24 mouse cellular contexts compared by ENCODE assay signal in genomic region chr16:12862561-12862960, GRCm38 (mm10).
DNase-seq lines count a peak whose midpoint lies in the region; ATAC-seq and TF ChIP-seq lines count a peak whose summit lies in the region.
"Had no signal": no experiment of that assay in that cellular context is flagged by ENCODE, and none has a peak within 500 bp of the region (broad histone marks: within the 10 kb centered on the region; RNA-seq: fewer than 3 reads in every experiment).

No protein-coding gene starts in this region.

- peak; percentile 57; the same call in 1 of the 2 replicates for ATAC-seq in lung, embryonic 15.5 days (ENCODE audit: borderline replicate concordance, extremely low read depth, low FRiP score, low TSS enrichment)
- ATAC-seq in lung, embryonic 16.5 days (ENCODE audit: low read depth) = peak; percentile 91
- ATAC-seq: activated CD4-positive, CD25-positive, alpha-beta regulatory T cell, adult 4 months; forebrain, embryonic 14.5 days; forebrain, postnatal 0 days had no signal

- DNase-seq in heart, adult 11 months = peak; percentile 61
- DNase-seq in heart, adult 2 months = no peak
- DNase-seq in lung, postnatal 14 days = no peak
- peak; percentile 18 for DNase-seq in lung, postnatal 25 days (ENCODE audit: low spot score)
- DNase-seq in thymus, postnatal 10 days (ENCODE audit: low spot score in 2 of 2) = no peak
- no peak for DNase-seq in gastrocnemius, adult 8-10 months (ENCODE audit: low spot score in 2 of 2)
- DNase-seq: adrenal gland, adult 8-10 months; adrenal gland, postnatal 25 days; cerebellum, adult 11-12 months; cerebellum, adult 8-10 months; cerebellum, postnatal 10 days; cerebellum, postnatal 36 days; embryo, embryonic 11 days; forebrain, postnatal 0 days; gastrocnemius, adult 2 months; gastrocnemius, postnatal 25 days had no signal

- H3K27me3 ChIP-seq in heart, adult 2 months (ENCODE audit: control insufficient read depth, insufficient read depth, low read length) = no peaks in the 10 kb centered on the region
- no peaks in the 10 kb centered on the region for H3K27me3 ChIP-seq in lung, embryonic 15.5 days
- no peaks in the 10 kb centered on the region for H3K27me3 ChIP-seq in lung, embryonic 16.5 days (ENCODE audit: control insufficient read depth, insufficient read depth, low read depth, low read length)
- H3K27me3 ChIP-seq: hindbrain, embryonic 12.5 days; hindbrain, embryonic 15.5 days had no signal

- no peak overlapping the region for H3K4me2 ChIP-seq in lung, embryonic 15.5 days
- H3K4me2 ChIP-seq in lung, embryonic 16.5 days (ENCODE audit: low read depth, low read length) = no peak overlapping the region
- H3K4me2 ChIP-seq: heart, embryonic 11.5 days; hindbrain, embryonic 12.5 days; hindbrain, embryonic 15.5 days had no signal

- no peak for TF ChIP-seq CTCF in heart, adult 2 months (IDR thresholded peaks at IDR 0.05)

- no peak overlapping the region for H3K27ac ChIP-seq in heart, adult 2 months
- H3K27ac ChIP-seq in lung, embryonic 15.5 days = no peak overlapping the region
- no peak overlapping the region for H3K27ac ChIP-seq in lung, embryonic 16.5 days (ENCODE audit: low read length)
- H3K27ac ChIP-seq: forebrain, embryonic 10.5 days; gastrocnemius, adult 2 months; hindbrain, embryonic 12.5 days; hindbrain, embryonic 15.5 days had no signal

- intact Hi-C loops in heart, adult 2 months (cut with DNase I) = no loop called here

- H3K79me2 ChIP-seq in heart, adult 2 months (replicated peaks; ENCODE audit: control insufficient read depth, insufficient read depth, low read length) = no peaks in the 10 kb centered on the region

- no peak for TF ChIP-seq EP300 in heart, adult 2 months (IDR thresholded peaks at IDR 0.05; ENCODE audit: insufficient read depth, low read depth, low read length)

- 60% methylated on average over 5 of the region's 5 CpGs for WGBS in heart, adult 2 months
- 48% methylated on average over 5 of the region's 5 CpGs for WGBS in lung, embryonic 15.5 days
- 50% methylated on average over 5 of the region's 5 CpGs for WGBS in lung, embryonic 16.5 days

- no peak for TF ChIP-seq POLR2A in heart, adult 2 months (IDR thresholded peaks at IDR 0.05; ENCODE audit: insufficient read depth, low read depth, low read length)

- no peak overlapping the region for H3K9ac ChIP-seq in heart, adult 2 months (ENCODE audit: low read depth, low read length)
- H3K9ac ChIP-seq in lung, embryonic 15.5 days = no peak overlapping the region
- H3K9ac ChIP-seq in lung, embryonic 16.5 days (ENCODE audit: low read length) = no peak overlapping the region
- H3K9ac ChIP-seq: forebrain, postnatal 0 days; hindbrain, embryonic 12.5 days; hindbrain, embryonic 15.5 days had no signal

- no peaks in the 10 kb centered on the region for H3K36me3 ChIP-seq in heart, adult 2 months (ENCODE audit: control insufficient read depth, insufficient read depth, low read length)
- no peaks in the 10 kb centered on the region for H3K36me3 ChIP-seq in lung, embryonic 15.5 days
- no peaks in the 10 kb centered on the region for H3K36me3 ChIP-seq in lung, embryonic 16.5 days (ENCODE audit: control insufficient read depth, insufficient read depth, low read length)
- H3K36me3 ChIP-seq: forebrain, embryonic 10.5 days; hindbrain, embryonic 12.5 days; hindbrain, embryonic 15.5 days had no signal

- no peak overlapping the region for H3K4me3 ChIP-seq in heart, adult 2 months
- H3K4me3 ChIP-seq in lung, embryonic 15.5 days = no peak overlapping the region
- H3K4me3 ChIP-seq in lung, embryonic 16.5 days (ENCODE audit: low read length) = no peak overlapping the region
- H3K4me3 ChIP-seq: forebrain, embryonic 10.5 days; gastrocnemius, adult 2 months; hindbrain, embryonic 12.5 days; hindbrain, embryonic 15.5 days had no signal

- H3K4me1 ChIP-seq in heart, adult 2 months (ENCODE audit: control insufficient read depth, insufficient read depth, low read length) = no peaks in the 10 kb centered on the region
- H3K4me1 ChIP-seq in lung, embryonic 15.5 days = 0 out of 2 replicates have a peak, but pooled peaks cover 4% of the 10 kb centered on the region
- no peaks in the 10 kb centered on the region for H3K4me1 ChIP-seq in lung, embryonic 16.5 days (replicated peaks; ENCODE audit: control insufficient read depth, insufficient read depth, low read length)
- H3K4me1 ChIP-seq: forebrain, embryonic 10.5 days; hindbrain, embryonic 12.5 days; hindbrain, embryonic 15.5 days had no signal

- H3K9me3 ChIP-seq in lung, embryonic 15.5 days = no peaks in the 10 kb centered on the region
- H3K9me3 ChIP-seq in lung, embryonic 16.5 days (ENCODE audit: control insufficient read depth, low read length) = no peaks in the 10 kb centered on the region
- H3K9me3 ChIP-seq: forebrain, embryonic 10.5 days; hindbrain, embryonic 12.5 days; hindbrain, embryonic 15.5 days had no signal

Comparison
In these comparisons a context has a peak if more than half of its experiments do, and no peak if none do; other contexts are left out.
1. DNase-seq: peak in heart, adult 11 months (single experiment) and lung, postnatal 25 days (single experiment); none in heart, adult 2 months (0 of 2), lung, postnatal 14 days (single experiment), thymus, postnatal 10 days (0 of 2) and gastrocnemius, adult 8-10 months (0 of 2).